Mouse (Mus musculus) myocyte (in vitro differentiated cells): ENCODE data around the gene Kif6. TPM values are rescaled to one million over a fixed set of nuclear protein-coding genes. Genes with fewer than 3 reads are reported as not detected.

ENCODE experiments used
- H3K27me3 ChIP-seq: one replicate; pipeline ENCODE4 v1.6.1; 2011; ENCODE audit not compliant: control insufficient read depth, insufficient read depth, insufficient read length
- H3K36me3 ChIP-seq: one replicate; pipeline ENCODE4 v1.6.1; 2011; ENCODE audit not compliant: control insufficient read depth, insufficient read depth
- H3K4me2 ChIP-seq: one replicate; pipeline ENCODE4 v1.6.1; 2011; ENCODE audit warnings: low read depth, control low read depth
- H3K4me3 ChIP-seq: one replicate; pipeline ENCODE4 v1.5.1; 2011; ENCODE audit warnings: mild to moderate bottlenecking, control low read depth, moderate library complexity
- H3K79me2 ChIP-seq: one replicate; pipeline ENCODE4 v1.6.1; 2011; ENCODE audit not compliant: control insufficient read depth, insufficient read depth
- H3ac ChIP-seq: one replicate; pipeline ENCODE4 v1.6.1; 2011; ENCODE audit not compliant: control insufficient read depth, insufficient read length
- CEBPB ChIP-seq: IDR thresholded peaks from 2 replicates; pipeline ENCODE4 v1.6.1; 2011; ENCODE audit warnings: mild to moderate bottlenecking, moderate library complexity; ENCODE audit not compliant: poor library complexity, insufficient read depth, severe bottlenecking
- E2F4 ChIP-seq: IDR thresholded peaks from one replicate; pipeline ENCODE4 v1.6.1; 2011; ENCODE audit warnings: mild to moderate bottlenecking, control low read depth, moderate library complexity; ENCODE audit not compliant: insufficient read depth
- MAX ChIP-seq: IDR thresholded peaks from one replicate; pipeline ENCODE4 v1.6.1; 2011; ENCODE audit warnings: low read depth, mild to moderate bottlenecking, control low read depth
- MYOD1 ChIP-seq, 3 experiments: IDR thresholded peaks; one replicate each; pipeline ENCODE4 v1.6.1; 2011; ENCODE audit warnings: control low read depth in 2 of 3, low read depth in 2 of 3, mild to moderate bottlenecking in 2 of 3, moderate library complexity in 1 of 3; ENCODE audit not compliant: insufficient read length in 2 of 3, control insufficient read depth in 1 of 3
- MYOG ChIP-seq, 3 experiments: IDR thresholded peaks; one replicate each; pipeline ENCODE4 v1.6.1; 2011; ENCODE audit warnings: control low read depth in 2 of 3, low read depth in 2 of 3, mild to moderate bottlenecking in 2 of 3; ENCODE audit not compliant: insufficient read length in 2 of 3, control insufficient read depth in 1 of 3, insufficient read depth in 1 of 3
- POLR2A ChIP-seq: IDR thresholded peaks from one replicate; pipeline ENCODE4 v1.6.1; 2011; ENCODE audit warnings: low read depth, mild to moderate bottlenecking, control low read depth, moderate library complexity; ENCODE audit not compliant: insufficient read length
- POLR2AphosphoS2 ChIP-seq: IDR thresholded peaks from one replicate; pipeline ENCODE4 v1.6.1; 2011; ENCODE audit warnings: low read depth, control low read depth; ENCODE audit not compliant: insufficient read length
- REST ChIP-seq: IDR thresholded peaks from one replicate; pipeline ENCODE4 v1.6.1; 2011; ENCODE audit warnings: mild to moderate bottlenecking, control low read depth, moderate library complexity; ENCODE audit not compliant: insufficient read depth, insufficient read length
- SRF ChIP-seq: IDR thresholded peaks from one replicate; pipeline ENCODE4 v1.6.1; 2011; ENCODE audit warnings: low read depth; ENCODE audit not compliant: control insufficient read depth, insufficient read length
- TCF12 ChIP-seq: IDR thresholded peaks from one replicate; pipeline ENCODE4 v1.6.1; 2011; ENCODE audit warnings: mild to moderate bottlenecking, control low read depth; ENCODE audit not compliant: poor library complexity, insufficient read depth, severe bottlenecking
- TCF3 ChIP-seq: IDR thresholded peaks from one replicate; pipeline ENCODE4 v1.6.1; 2011; ENCODE audit warnings: low read depth, control low read depth; ENCODE audit not compliant: insufficient read length
- USF1 ChIP-seq: IDR thresholded peaks from one replicate; pipeline ENCODE4 v1.6.1; 2011; ENCODE audit warnings: low read depth, mild to moderate bottlenecking, control low read depth, moderate library complexity
- polyA plus RNA-seq: library from polyadenylated mRNA; unstranded; fragments of >200 nt; fragmentation: generic; extraction: Trizol; gene quantifications from one replicate; pipeline ENCODE4 v1.2.1, GENCODE M21; 2012; ENCODE audit warnings: missing spikeins

Gene Kif6
- polyA plus RNA-seq, 1 experiment = 0.07 TPM

DNA sequence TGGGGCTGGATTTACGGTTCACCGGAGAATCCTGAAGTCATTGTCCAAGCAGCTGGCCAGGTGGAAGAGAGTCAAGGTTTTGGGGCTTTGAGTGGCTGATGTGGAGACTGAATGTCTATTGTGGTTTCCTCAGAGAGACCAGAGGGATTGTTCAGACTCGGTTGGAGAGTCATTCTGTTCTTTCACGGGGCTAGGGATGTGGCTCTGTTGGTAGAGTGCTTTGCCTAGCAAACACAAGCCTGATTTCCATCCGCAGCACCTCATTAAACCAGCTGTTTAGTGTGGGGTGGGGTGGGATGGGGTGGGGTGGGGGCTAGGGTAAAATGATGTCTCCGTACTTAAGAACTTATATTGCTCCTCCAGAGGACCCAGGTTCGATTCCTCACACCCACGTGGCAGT, 146.9 kb downstream of the Kif6 start:
- Histone ChIP-seq H3K36me3 (no peaks in the 10 kb centered on the region), H3K27me3 (no peaks in the 10 kb centered on the region), H3K4me2 (no peak overlapping the region), H3ac (no peak overlapping the region), H3K4me3 (no peak overlapping the region), H3K79me2 (no peaks in the 10 kb centered on the region)
- TF ChIP-seq MAX = no peak

DNA sequence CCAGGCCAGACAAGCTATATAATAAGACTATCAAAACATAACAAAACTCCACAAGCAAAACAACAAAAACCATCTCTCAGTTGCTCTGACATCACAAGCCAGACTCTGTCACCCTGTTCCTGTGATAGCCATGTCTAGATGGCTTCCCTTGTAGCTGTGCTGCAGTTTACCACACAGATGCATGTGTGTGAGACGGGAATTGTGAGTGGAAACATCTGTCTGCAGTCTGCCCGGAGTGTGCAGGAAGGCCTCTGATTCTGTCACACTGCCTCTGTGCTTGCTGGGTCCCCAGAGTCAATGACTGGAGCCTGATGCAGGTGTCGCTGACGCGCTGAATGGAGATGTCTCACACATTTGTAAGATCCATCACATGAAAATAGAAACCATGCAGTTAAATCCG, 150.0 kb downstream of the Kif6 start:
- TF ChIP-seq REST (no peak), MYOD1 (IDR thresholded peaks at IDR 0.05; ENCODE audit: control insufficient read depth in 1 of 3, insufficient read length in 2 of 3, low read depth in 2 of 3) (no peak), TCF3 (no peak), POLR2A (no peak), CEBPB (no peak), USF1 (no peak), E2F4 (no peak), SRF (no peak), MYOG (IDR thresholded peaks at IDR 0.05; ENCODE audit: control insufficient read depth in 1 of 3, insufficient read depth in 1 of 3, insufficient read length in 2 of 3, low read depth in 2 of 3) (no peak), TCF12 (no peak), POLR2AphosphoS2 (no peak), MAX (no peak)
- no peaks in the 10 kb centered on the region for H3K27me3 ChIP-seq
- no peaks in the 10 kb centered on the region for H3K79me2 ChIP-seq

DNA sequence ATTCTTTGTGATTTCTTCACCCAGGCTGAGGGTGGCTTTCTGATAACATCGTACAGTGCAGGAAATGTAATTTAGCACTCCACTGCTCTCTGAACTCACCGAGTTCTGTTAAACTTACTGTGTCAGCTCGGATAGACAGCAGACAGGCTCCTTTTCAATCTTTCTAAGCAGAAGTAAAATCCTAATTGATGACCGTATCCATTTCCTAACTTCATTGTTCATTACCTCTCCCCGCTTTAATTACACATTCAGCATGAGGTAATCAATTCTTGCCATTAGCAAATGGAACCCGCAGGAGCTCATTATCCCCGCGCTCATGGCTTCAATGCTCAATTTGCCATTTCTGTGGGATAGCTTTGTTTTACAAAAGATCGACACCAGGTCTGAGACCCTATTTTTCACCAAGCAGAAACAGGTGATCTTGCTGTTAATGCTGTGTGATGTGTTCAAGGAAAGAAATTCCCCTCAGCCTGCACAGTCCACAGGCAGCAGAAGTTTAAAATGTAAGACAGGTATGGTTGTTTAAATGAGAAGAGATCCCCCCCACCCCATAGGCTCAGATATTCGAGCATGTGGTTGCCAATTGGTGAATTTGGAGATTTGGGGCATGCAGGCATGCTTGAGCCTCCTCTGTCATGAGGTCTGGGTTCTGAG, 152.9 kb downstream of the Kif6 start:
- no peak for TF ChIP-seq E2F4
- no peak for TF ChIP-seq MYOD1 (IDR thresholded peaks at IDR 0.05; ENCODE audit: control insufficient read depth in 1 of 3, insufficient read length in 2 of 3, low read depth in 2 of 3)
- no peak for TF ChIP-seq POLR2A
- no peak for TF ChIP-seq CEBPB
- no peak for TF ChIP-seq POLR2AphosphoS2
- no peak for TF ChIP-seq MAX
- TF ChIP-seq MYOG (IDR thresholded peaks at IDR 0.05; ENCODE audit: control insufficient read depth in 1 of 3, insufficient read depth in 1 of 3, insufficient read length in 2 of 3, low read depth in 2 of 3) = no peak
- no peak for TF ChIP-seq USF1
- no peak for TF ChIP-seq TCF12
- TF ChIP-seq TCF3 = no peak
- no peak for TF ChIP-seq SRF
- TF ChIP-seq REST = no peak
- Histone ChIP-seq H3K79me2 (no peaks in the 10 kb centered on the region), H3K36me3 (no peaks in the 10 kb centered on the region), H3K4me2 (no peak overlapping the region), H3ac (no peak overlapping the region), H3K4me3 (no peak overlapping the region), H3K27me3 (no peaks in the 10 kb centered on the region)

More for the DNA sequence above, 150.0 kb downstream of the Kif6 start:
- no peak overlapping the region for H3K4me3 ChIP-seq
- H3K4me2 ChIP-seq = no peak overlapping the region
- H3ac ChIP-seq = no peak overlapping the region
- no peaks in the 10 kb centered on the region for H3K36me3 ChIP-seq

GRCm38 (mm10) chr17:49771703-49772315, 156.9 kb downstream of the Kif6 start:
- H3K4me2 ChIP-seq = no peak overlapping the region

DNA sequence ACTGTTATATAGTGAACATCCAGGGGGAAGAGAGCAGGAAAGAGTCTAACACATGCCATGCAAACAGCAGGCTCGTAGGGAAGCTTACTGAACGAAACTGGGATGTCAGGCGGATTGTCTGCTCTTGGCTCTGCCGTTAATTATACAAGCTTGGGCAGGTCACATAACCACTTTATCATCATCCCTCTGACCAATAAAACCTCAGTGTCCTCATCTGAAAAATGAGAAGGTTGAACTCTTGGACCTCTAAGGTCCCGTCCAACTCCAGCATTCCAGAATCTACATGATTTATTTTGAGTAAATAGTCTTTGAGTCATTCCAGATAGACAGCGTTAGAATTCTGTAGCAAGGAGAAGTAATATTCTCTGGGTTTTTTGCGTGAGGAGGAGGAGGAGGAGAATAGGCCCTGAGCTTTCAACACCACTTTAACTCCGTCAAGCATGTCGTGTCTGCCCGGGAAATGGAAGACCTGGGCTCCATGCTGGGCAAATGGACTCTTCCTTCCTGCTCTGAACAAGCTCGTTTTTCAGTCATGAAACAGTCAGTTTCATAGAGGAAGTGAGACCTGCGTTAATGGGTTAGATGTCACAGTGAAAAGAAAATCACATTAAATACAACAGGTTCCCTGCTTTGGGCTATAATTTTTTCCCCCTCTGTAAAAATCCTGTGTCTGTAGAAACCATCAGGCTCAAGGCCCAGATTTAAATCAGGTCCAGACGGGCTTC, 162.3 kb downstream of the Kif6 start:
- H3K4me3 ChIP-seq = no peak overlapping the region
- no peaks in the 10 kb centered on the region for H3K79me2 ChIP-seq
- H3ac ChIP-seq = no peak overlapping the region
- H3K27me3 ChIP-seq = no peaks in the 10 kb centered on the region
- H3K4me2 ChIP-seq = no peak overlapping the region
- no peaks in the 10 kb centered on the region for H3K36me3 ChIP-seq
- TF ChIP-seq REST (no peak), MAX (no peak), USF1 (no peak), SRF (no peak), MYOG (IDR thresholded peaks at IDR 0.05; ENCODE audit: control insufficient read depth in 1 of 3, insufficient read depth in 1 of 3, insufficient read length in 2 of 3, low read depth in 2 of 3) (no peak), POLR2A (no peak), MYOD1 (IDR thresholded peaks at IDR 0.05; ENCODE audit: control insufficient read depth in 1 of 3, insufficient read length in 2 of 3, low read depth in 2 of 3) (no peak), POLR2AphosphoS2 (no peak), TCF3 (no peak), TCF12 (no peak), CEBPB (no peak), E2F4 (no peak)

More at GRCm38 (mm10) chr17:49771703-49772315, 156.9 kb downstream of the Kif6 start:
- H3K4me3 ChIP-seq = no peak overlapping the region
- H3K27me3 ChIP-seq = no peaks in the 10 kb centered on the region
- H3K36me3 ChIP-seq = no peaks in the 10 kb centered on the region
- no peak overlapping the region for H3ac ChIP-seq
- H3K79me2 ChIP-seq = no peaks in the 10 kb centered on the region
- no peak for TF ChIP-seq MAX
- TF ChIP-seq TCF3 = no peak
- TF ChIP-seq CEBPB = no peak
